ENCODE assay signal across 7 mouse cellular contexts in genomic region chr11:50231411-50231810, GRCm38 (mm10). TPM values are rescaled to one million over a fixed set of nuclear protein-coding genes. Genes with fewer than 3 reads are reported as not detected.
DNase-seq lines count a peak whose midpoint lies in the region; ATAC-seq and TF ChIP-seq lines count a peak whose summit lies in the region.

No protein-coding gene starts in this region.

- in situ Hi-C loops in CH12.LX (cut with MboI; ENCODE audit: low pct_ligation_motif_present, low pct_unique_long_range_greater_than_20kb, low sequenced_read_pairs): no loop called here

- no peak for TF ChIP-seq POLR2A in CH12.LX (IDR thresholded peaks at IDR 0.05; ENCODE audit: low read depth, low read length)

- no peak overlapping the region for H3K27ac ChIP-seq in CH12.LX (ENCODE audit: insufficient read depth, low read depth)
- no peak overlapping the region for H3K27ac ChIP-seq in heart, embryonic 11.5 days (ENCODE audit: low read depth, low read length)
- H3K27ac ChIP-seq in stomach, embryonic 14.5 days (ENCODE audit: low read length): no peak overlapping the region

- WGBS in heart, embryonic 11.5 days (ENCODE audit: insufficient replicate concordance): 26% methylated on average over 8 of the region's 8 CpGs
- WGBS in stomach, embryonic 14.5 days: 22% methylated on average over 8 of the region's 8 CpGs

- no peak overlapping the region for H3K4me3 ChIP-seq in CH12.LX (replicated peaks in 1 of 3; ENCODE audit: low read depth in 2 of 3, low read length in 2 of 3, poor library complexity in 1 of 3)
- peak overlapping the region; percentile 37; the same call in 1 of the 2 replicates for H3K4me3 ChIP-seq in heart, embryonic 11.5 days (ENCODE audit: low read depth, low read length)
- H3K4me3 ChIP-seq in stomach, embryonic 14.5 days (ENCODE audit: low read depth, low read length): no peak overlapping the region

- dilution Hi-C loops in CH12.LX (cut with MboI; ENCODE audit: extremely low pct_ligation_motif_present, extremely low pct_unique_long_range_greater_than_20kb, low sequenced_read_pairs): no loop called here

- H3K9ac ChIP-seq in CH12.LX (ENCODE audit: insufficient read depth, low read depth): no peak overlapping the region
- no peak overlapping the region for H3K9ac ChIP-seq in heart, embryonic 11.5 days (ENCODE audit: low read depth, low read length)
- H3K9ac ChIP-seq in stomach, embryonic 14.5 days (replicated peaks; ENCODE audit: low read depth, low read length): no peak overlapping the region

- no peak for ATAC-seq in heart, embryonic 11.5 days (replicated peaks; ENCODE audit: insufficient number of reproducible peaks, low FRiP score, low TSS enrichment)
- ATAC-seq in megakaryocyte, adult 5-6 weeks (ENCODE audit: poor library complexity, severe bottlenecking): peak; percentile 50
- no peak for ATAC-seq in stomach, embryonic 14.5 days (ENCODE audit: insufficient number of reproducible peaks, insufficient read depth, low FRiP score, low read depth)

- no peaks in the 10 kb centered on the region for H3K27me3 ChIP-seq in CH12.LX (replicated peaks)
- peaks cover 17% of the 10 kb centered on the region for H3K27me3 ChIP-seq in heart, embryonic 11.5 days (ENCODE audit: control insufficient read depth, insufficient read depth, low read length)
- no peaks in the 10 kb centered on the region for H3K27me3 ChIP-seq in stomach, embryonic 14.5 days (ENCODE audit: control insufficient read depth, insufficient read depth, low read length)

- TF ChIP-seq RAD21 in CH12.LX (IDR thresholded peaks at IDR 0.05; ENCODE audit: low read depth, low read length): peak; percentile 76

- H3K9me3 ChIP-seq in CH12.LX (replicated peaks; ENCODE audit: low read length): no peaks in the 10 kb centered on the region
- H3K9me3 ChIP-seq in heart, embryonic 11.5 days (replicated peaks; ENCODE audit: control insufficient read depth, low read length): no peaks in the 10 kb centered on the region
- H3K9me3 ChIP-seq in stomach, embryonic 14.5 days (ENCODE audit: control insufficient read depth, low read depth, low read length): no peaks in the 10 kb centered on the region

- H3K36me3 ChIP-seq in CH12.LX (replicated peaks in 1 of 2; ENCODE audit: control insufficient read depth in 1 of 2, insufficient read depth in 1 of 2, low read length in 1 of 2): peaks cover 42 to 76% of the 10 kb centered on the region in 2 experiments
- H3K36me3 ChIP-seq in heart, embryonic 11.5 days (ENCODE audit: control insufficient read depth, insufficient read depth, low read length): peaks cover 17% of the 10 kb centered on the region
- peaks cover 30% of the 10 kb centered on the region for H3K36me3 ChIP-seq in stomach, embryonic 14.5 days (ENCODE audit: control insufficient read depth, insufficient read depth, low read length)

- no peaks in the 10 kb centered on the region; the same call in 1 of the 2 replicates for H3K79me2 ChIP-seq in CH12.LX (replicated peaks; ENCODE audit: control insufficient read depth, extremely low read depth, insufficient read depth, poor library complexity, severe bottlenecking)

- peak; percentile 74 to 82 for DNase-seq in B cell, adult 2 months
- DNase-seq in CH12.LX (ENCODE audit: extremely low read depth): peak; percentile 83
- DNase-seq in cerebellum, postnatal 14 days: peak; percentile 81 to 84
- peak; percentile 68 to 83 for DNase-seq in kidney, postnatal 25 days

- peak; percentile 59 to 86; a peak in 3 of 4 replicates for TF ChIP-seq CTCF in CH12.LX (conservative IDR thresholded peaks at IDR 0.05 in 1 of 2, IDR thresholded peaks at IDR 0.05 in 1 of 2; ENCODE audit: low read depth in 2 of 2, low read length in 2 of 2)

- H3K4me2 ChIP-seq in CH12.LX (ENCODE audit: insufficient read depth, low read depth, poor library complexity, severe bottlenecking): no peak overlapping the region
- H3K4me2 ChIP-seq in heart, embryonic 11.5 days: peak overlapping the region; percentile 80
- H3K4me2 ChIP-seq in stomach, embryonic 14.5 days (replicated peaks; ENCODE audit: low read depth, low read length): peak overlapping the region; percentile 26

- peaks cover 22 to 57% of the 10 kb centered on the region in 2 experiments for H3K4me1 ChIP-seq in CH12.LX (ENCODE audit: control insufficient read depth in 1 of 2, insufficient read depth in 2 of 2)
- H3K4me1 ChIP-seq in heart, embryonic 11.5 days (ENCODE audit: control insufficient read depth, insufficient read depth, low read length): peaks cover 15% of the 10 kb centered on the region
- peaks cover 20% of the 10 kb centered on the region for H3K4me1 ChIP-seq in stomach, embryonic 14.5 days (ENCODE audit: control insufficient read depth, insufficient read depth, low read length)

- no peak for TF ChIP-seq EP300 in CH12.LX (IDR thresholded peaks at IDR 0.05; ENCODE audit: low read length)

TF ChIP-seq in CH12.LX, 34 proteins besides CTCF, POLR2A, EP300 and RAD21 (continues in another document):
- TF ChIP-seq JUND (conservative IDR thresholded peaks at IDR 0.05; ENCODE audit: low read depth, low read length): 0 out of 2 replicates have a peak, but pooled peaks have one; percentile 20
- no peak for TF ChIP-seq JUN (IDR thresholded peaks at IDR 0.05; ENCODE audit: insufficient read depth, low read depth, low read length)
- TF ChIP-seq POLR2AphosphoS2 (IDR thresholded peaks at IDR 0.05; ENCODE audit: low read depth, low read length): no peak
- TF ChIP-seq MYC (IDR thresholded peaks at IDR 0.05; ENCODE audit: low read depth, low read length): peak; percentile 62; the same call in 1 of the 2 replicates
- peak; percentile 32; the same call in 1 of the 2 replicates for TF ChIP-seq ZNF384 (IDR thresholded peaks at IDR 0.05; ENCODE audit: low read depth, low read length)
- TF ChIP-seq TBP (conservative IDR thresholded peaks at IDR 0.05; ENCODE audit: low read depth, low read length): no peak
- no peak for TF ChIP-seq ZMIZ1 (IDR thresholded peaks at IDR 0.05; ENCODE audit: low read depth, low read length)
- TF ChIP-seq MAX (IDR thresholded peaks at IDR 0.05; ENCODE audit: low read length): 0 out of 2 replicates have a peak, but pooled peaks have one; percentile 26
- TF ChIP-seq GABPA (IDR thresholded peaks at IDR 0.05; ENCODE audit: insufficient replicate concordance, low read depth, low read length): no peak
- TF ChIP-seq E2F4 (IDR thresholded peaks at IDR 0.05; ENCODE audit: insufficient replicate concordance, low read depth, low read length): no peak; the same call in 1 of the 2 replicates
- TF ChIP-seq USF1 (IDR thresholded peaks at IDR 0.05; ENCODE audit: low read depth, low read length): no peak
- TF ChIP-seq BHLHE40 (IDR thresholded peaks at IDR 0.05; ENCODE audit: low read depth, low read length): 0 out of 2 replicates have a peak, but pooled peaks have one; percentile 19
- peak; percentile 56; the same call in 1 of the 2 replicates for TF ChIP-seq TCF12 (IDR thresholded peaks at IDR 0.05; ENCODE audit: low read depth, low read length)
- no peak for TF ChIP-seq CHD1 (IDR thresholded peaks at IDR 0.05; ENCODE audit: low read depth, low read length)
- TF ChIP-seq MXI1 (IDR thresholded peaks at IDR 0.05; ENCODE audit: low read depth, low read length): no peak
- TF ChIP-seq ELF1 (IDR thresholded peaks at IDR 0.05; ENCODE audit: low read depth, low read length): 0 out of 2 replicates have a peak, but pooled peaks have one; percentile 27
- no peak for TF ChIP-seq USF2 (conservative IDR thresholded peaks at IDR 0.05; ENCODE audit: low read depth, low read length)
- no peak for TF ChIP-seq ETS1 (conservative IDR thresholded peaks at IDR 0.05; ENCODE audit: low read depth, low read length)
- TF ChIP-seq UBTF (IDR thresholded peaks at IDR 0.05; ENCODE audit: low read depth, low read length): no peak
- no peak for TF ChIP-seq PAX5 (IDR thresholded peaks at IDR 0.05; ENCODE audit: low read length)
- TF ChIP-seq CHD2 (IDR thresholded peaks at IDR 0.05; ENCODE audit: low read length): no peak
- no peak for TF ChIP-seq NRF1 (IDR thresholded peaks at IDR 0.05; ENCODE audit: low read depth, low read length)
- TF ChIP-seq RCOR1 (conservative IDR thresholded peaks at IDR 0.05; ENCODE audit: low read depth, low read length): no peak

RNA-seq across cellular contexts. Expression of gene Ltc4s, which starts 7.0 kb away (rescaled TPM):
- total RNA-seq in CH12.LX (2012; rRNA removed) (1.1 and 1.4 TPM in 2 replicates), CH12.LX (2014; rRNA removed) (0.47 TPM in 1 of 2 replicates, not detected in the other)
- 2.0 and 3.1 TPM in 2 replicates for polyA plus RNA-seq in CH12.LX (2012; ENCODE audit: insufficient read length, low read depth)
- polyA plus RNA-seq in heart, embryonic 11.5 days (2014; fragmentation: Nextera tagmentation; extraction: Ambion mirVana): 0.74 TPM in 1 of 2 replicates, not detected in the other
- total RNA-seq in megakaryocyte, adult 5-6 weeks (2015): not detected in 2 replicates
- total RNA-seq in megakaryocyte, adult 5-6 weeks (2017): 0.66 TPM in 1 of 2 replicates, not detected in the other
- 3.9 and 4.6 TPM in 2 replicates for polyA plus RNA-seq in stomach, embryonic 14.5 days (2014; fragmentation: Nextera tagmentation; extraction: Ambion mirVana)

RNA-seq across cellular contexts. Expression of gene Mgat4b, which starts 20.7 kb away (rescaled TPM):
- total RNA-seq in CH12.LX (2012; rRNA removed): 12.8 and 16.2 TPM in 2 replicates
- total RNA-seq in CH12.LX (2014; rRNA removed): 4.2 and 4.6 TPM in 2 replicates
- 27.2 and 27.4 TPM in 2 replicates for polyA plus RNA-seq in CH12.LX (2012; ENCODE audit: insufficient read length, low read depth)
- 14.2 and 14.4 TPM in 2 replicates for polyA plus RNA-seq in heart, embryonic 11.5 days (2014; fragmentation: Nextera tagmentation; extraction: Ambion mirVana)
- 17.1 and 22.2 TPM in 2 replicates for total RNA-seq in megakaryocyte, adult 5-6 weeks (2015)
- 9.1 and 12.1 TPM in 2 replicates for total RNA-seq in megakaryocyte, adult 5-6 weeks (2017)
- polyA plus RNA-seq in stomach, embryonic 14.5 days (2014; fragmentation: Nextera tagmentation; extraction: Ambion mirVana): 9.6 and 12.7 TPM in 2 replicates

RNA-seq across cellular contexts. Expression of gene Sqstm1, which starts 20.8 kb away (rescaled TPM):
- 311 and 456 TPM in 2 replicates for total RNA-seq in CH12.LX (2012; rRNA removed)
- 198 and 202 TPM in 2 replicates for total RNA-seq in CH12.LX (2014; rRNA removed)
- 579 and 599 TPM in 2 replicates for polyA plus RNA-seq in CH12.LX (2012; ENCODE audit: insufficient read length, low read depth)
- 159 and 197 TPM in 2 replicates for polyA plus RNA-seq in heart, embryonic 11.5 days (2014; fragmentation: Nextera tagmentation; extraction: Ambion mirVana)
- 51.8 and 56.7 TPM in 2 replicates for total RNA-seq in megakaryocyte, adult 5-6 weeks (2015)
- total RNA-seq in megakaryocyte, adult 5-6 weeks (2017): 298 and 386 TPM in 2 replicates
- 173 and 188 TPM in 2 replicates for polyA plus RNA-seq in stomach, embryonic 14.5 days (2014; fragmentation: Nextera tagmentation; extraction: Ambion mirVana)

RNA-seq across cellular contexts. Expression of gene Mrnip, which starts 57.2 kb away (rescaled TPM):
- total RNA-seq in CH12.LX (2012; rRNA removed) (30.4 and 36.7 TPM in 2 replicates), CH12.LX (2014; rRNA removed) (26.7 and 29.7 TPM in 2 replicates)
- 22.5 and 22.8 TPM in 2 replicates for polyA plus RNA-seq in CH12.LX (2012; ENCODE audit: insufficient read length, low read depth)
- polyA plus RNA-seq in heart, embryonic 11.5 days (2014; fragmentation: Nextera tagmentation; extraction: Ambion mirVana): 15.3 and 17.6 TPM in 2 replicates
- 7.6 and 9.2 TPM in 2 replicates for total RNA-seq in megakaryocyte, adult 5-6 weeks (2015)
- 7.5 and 11.6 TPM in 2 replicates for total RNA-seq in megakaryocyte, adult 5-6 weeks (2017)
- polyA plus RNA-seq in stomach, embryonic 14.5 days (2014; fragmentation: Nextera tagmentation; extraction: Ambion mirVana): 15.5 and 17.3 TPM in 2 replicates
